Mouse (Mus musculus) heart, postnatal 14 days (tissue): ENCODE data around the gene Pfkm. TPM values are rescaled to one million over a fixed set of nuclear protein-coding genes. Genes with fewer than 3 reads are reported as not detected.

ENCODE experiments used
- DNase-seq, 2 experiments: peaks; one replicate each; pipeline ENCODE4 v3.0.0; 2021 to 2022
- intact Hi-C: fragments of 180-260 bp; cut with DNase I; formaldehyde crosslinking; loops from one replicate; pipeline ENCODE4 v1.15.1; 2025
- total RNA-seq, 2 experiments: library from RNA; stranded (reverse); gene quantifications; 2 replicates each; pipeline ENCODE4 v1.2.3; 2021

Gene Pfkm
- total RNA-seq, 2 experiments from 2014 or later: 739 to 748 TPM

DNA sequence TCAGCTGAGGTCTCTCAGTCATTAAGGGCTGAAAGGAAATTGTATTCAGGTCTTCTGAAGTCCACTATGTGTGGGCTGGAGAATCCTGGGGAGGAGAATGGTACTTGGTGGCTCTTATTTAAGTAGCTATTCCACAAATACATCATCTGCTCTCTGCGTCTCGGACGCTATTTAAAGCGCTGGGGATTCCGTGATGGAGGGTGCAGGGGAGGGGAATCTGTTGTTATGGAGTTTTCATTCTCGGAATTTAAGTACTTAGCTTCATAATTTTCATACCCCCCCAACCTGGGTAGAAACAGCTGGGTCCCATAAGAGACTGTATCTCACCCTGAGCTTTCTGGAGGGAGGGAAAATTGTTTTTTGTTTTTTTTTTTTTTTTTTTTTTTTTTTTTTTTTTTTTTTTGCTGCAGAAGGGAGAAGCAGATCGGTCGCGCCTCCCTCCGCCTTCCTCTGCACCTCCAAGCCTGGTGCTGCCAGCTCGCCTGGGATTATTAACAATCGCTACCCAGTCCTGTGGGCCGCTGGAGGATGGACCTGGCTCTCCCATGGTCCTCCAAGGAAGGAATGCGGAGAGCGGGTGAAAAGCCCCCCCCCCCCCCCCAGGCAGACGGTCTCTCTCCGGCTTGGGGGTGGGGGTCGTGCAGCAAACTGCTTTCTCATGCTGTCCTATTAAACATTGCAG lies 74.7 kb downstream of the Pfkm start, which contains the start of gene Ccdc184:
Ccdc184 (plus strand) TSS at position 196 of the 682 bp plus-strand sequence.
- DNase-seq: no peak
- intact Hi-C loops: no loop called here

DNA sequence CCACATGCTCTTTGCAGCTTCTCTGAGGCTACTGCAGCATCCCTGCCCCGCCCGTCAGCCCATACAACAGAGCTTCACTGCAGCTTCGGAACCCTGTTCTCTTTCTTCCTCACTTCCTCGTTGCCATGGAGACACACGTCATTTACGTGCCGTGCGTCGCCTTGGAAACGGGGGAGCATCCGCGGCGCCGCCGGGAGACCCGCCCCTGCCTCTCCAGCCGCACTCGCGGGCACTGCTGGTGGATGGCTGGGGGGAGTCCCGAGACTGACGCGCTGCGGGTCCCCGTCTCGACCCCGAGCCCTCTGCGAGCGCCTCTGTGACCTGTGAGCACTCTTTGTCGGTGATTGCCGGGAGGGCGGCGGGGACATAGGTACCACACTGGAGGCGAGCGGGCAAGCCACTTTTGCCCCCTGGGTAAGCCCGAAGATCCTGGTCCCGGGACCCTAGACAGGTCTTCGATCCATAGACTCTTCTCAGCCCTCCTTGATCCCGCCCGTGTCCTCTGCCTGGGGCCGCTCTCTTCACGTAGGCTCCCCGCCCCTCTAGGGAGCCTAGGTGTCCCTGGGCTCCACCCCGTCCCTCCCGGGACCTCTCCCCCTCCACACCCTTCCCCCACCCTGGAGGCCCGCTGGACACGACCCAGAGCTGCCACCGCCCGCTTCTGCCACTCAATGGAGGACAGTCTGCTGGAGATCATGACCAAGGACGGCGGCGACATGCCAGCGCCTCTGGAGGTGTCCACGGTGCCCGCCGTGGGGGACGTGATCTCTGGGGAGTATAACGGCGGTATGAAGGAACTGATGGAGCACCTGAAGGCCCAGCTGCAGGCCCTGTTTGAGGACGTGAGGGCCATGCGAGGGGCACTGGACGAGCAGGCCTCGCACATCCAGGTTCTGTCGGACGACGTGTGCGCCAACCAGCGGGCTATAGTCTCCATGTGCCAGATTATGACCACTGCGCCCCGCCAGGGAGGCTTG lies 75.5 kb downstream of the Pfkm start:
- DNase-seq: peak; percentile 64 to 75
- intact Hi-C loops: no loop called here

DNA sequence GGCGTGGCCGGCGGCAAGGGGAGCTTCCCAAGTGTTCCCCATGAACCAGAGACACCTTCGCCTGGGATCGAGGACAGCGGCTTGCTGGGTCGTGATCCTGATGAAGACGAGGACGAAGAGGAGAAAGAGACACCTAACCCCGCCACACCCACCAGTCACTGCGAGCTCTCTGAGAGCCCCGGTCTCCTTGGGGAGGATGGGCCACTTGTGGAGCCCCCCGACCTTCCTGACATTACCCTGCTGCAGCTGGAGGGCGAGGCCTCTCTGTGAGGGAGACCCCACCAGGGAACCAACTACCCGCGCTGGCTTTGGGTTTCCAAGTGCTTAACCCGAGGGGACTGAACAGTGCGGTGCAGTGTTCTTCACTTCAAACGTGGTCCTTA lies 76.2 kb downstream of the Pfkm start:
- no peak for DNase-seq
- intact Hi-C loops: no loop called here

DNA sequence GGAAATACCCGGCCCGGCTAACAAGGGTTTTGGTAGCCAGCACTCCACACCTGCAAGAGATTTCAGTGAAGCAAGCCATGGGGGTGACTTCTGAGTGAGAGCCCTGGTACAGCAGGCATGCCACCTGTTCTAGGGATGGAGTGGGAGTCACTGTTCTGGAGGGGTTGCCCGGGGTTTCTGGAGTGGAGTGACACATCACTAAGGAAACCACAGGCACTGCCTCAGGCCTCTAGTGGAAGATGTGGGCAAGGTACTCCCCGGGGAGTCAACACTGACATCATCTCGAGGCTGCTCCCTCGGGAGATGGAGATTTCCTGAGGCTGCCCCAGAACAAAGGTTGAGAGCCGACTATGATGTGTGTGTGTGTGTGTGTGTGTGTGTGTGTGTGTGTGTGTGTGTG lies 78.0 kb downstream of the Pfkm start:
- DNase-seq: no peak
- intact Hi-C loops: loop anchor here (5.0 kb wide), 1 partner anchor 208 kb away; the partner anchor contains the start of gene Tmem106c

DNA sequence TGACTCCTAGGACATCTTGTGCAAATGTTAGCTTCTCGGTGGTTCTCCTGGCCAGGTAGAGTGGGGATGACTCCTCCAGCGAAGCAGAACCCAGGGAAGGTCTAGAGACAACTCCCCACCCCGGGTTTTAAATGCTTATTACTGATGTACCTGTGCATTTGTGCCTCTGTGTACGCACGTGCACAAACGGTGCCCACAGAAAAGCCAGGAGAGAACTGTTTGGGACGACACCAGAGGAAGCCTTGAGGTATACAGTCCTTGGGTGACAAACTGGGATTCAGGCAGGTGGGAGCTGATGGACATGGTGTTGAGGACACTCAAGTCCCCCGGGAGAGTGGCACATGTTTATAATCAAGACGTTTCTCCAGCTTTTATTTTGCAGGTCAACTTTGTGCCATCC lies 78.5 kb downstream of the Pfkm start:
- intact Hi-C loops: loop anchor here (5.0 kb wide), 1 partner anchor 209 kb away; the partner anchor contains the start of gene Tmem106c
- no peak for DNase-seq

DNA sequence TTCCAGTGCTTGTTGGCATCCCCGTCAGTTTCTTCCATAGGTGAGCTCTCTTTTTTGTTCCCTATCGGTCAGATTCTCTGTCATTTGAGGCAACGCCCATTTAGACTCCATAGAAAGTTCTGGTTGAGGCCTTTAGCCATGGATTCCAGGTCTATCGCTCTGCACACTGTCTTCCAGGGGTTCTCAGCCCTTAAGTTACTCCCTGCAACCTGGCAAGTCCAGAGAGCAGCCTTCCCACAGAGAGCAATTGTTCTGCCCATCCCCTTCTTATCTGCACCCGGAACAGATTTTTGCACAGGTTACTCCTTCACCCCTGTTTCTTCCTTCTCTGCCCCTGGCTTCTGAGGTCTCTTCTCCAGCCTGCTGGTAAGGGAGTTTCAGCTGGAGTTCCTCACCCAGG lies 79.7 kb downstream of the Pfkm start:
- intact Hi-C loops: loop anchor here (2.0 to 5.0 kb wide), 2 partner anchors 79 to 210 kb away; partner anchors contain the start of genes Pfkm, Senp1 and Tmem106c
- no peak for DNase-seq

DNA sequence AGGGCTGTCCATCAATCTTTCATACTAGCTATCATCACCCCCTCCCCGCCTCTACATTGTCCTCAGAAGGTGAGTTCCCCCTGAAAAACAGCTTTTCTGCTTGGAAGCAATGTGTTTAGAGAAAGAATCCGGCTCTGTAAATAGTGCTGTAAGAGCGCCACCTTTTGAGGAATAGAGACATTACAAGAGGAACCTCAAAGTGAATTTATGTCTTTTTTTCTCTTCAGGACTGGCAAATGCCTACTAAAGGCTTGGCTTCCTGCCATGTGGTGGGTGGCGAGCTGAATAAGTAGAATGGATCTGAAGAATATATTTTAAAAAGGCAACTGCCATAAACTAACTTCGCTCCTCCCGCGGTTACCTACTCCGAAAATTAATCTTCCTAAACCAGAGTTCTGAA lies 81.4 kb downstream of the Pfkm start:
- DNase-seq: no peak
- intact Hi-C loops: loop anchor here (2.0 to 5.0 kb wide), 2 partner anchors 81 to 212 kb away; partner anchors contain the start of genes Pfkm, Senp1 and Tmem106c

DNA sequence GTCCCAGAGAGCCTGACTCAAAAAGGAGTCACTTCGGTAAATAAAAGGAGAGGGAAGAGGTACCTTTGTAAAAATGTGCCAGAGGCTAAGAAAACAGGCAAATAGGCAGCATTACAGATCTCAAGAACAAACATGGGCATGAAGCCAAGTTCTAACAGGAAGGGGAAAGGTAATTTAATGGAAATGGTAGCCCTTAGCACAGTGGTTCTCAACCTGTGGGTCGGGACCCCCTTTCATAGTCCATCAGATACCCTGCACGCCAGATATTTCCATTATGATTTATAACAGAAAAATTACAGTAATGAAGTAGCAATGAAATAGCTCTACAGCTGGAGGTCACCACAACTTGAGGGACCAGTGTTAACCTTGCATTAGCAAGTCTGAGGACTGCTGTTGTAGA lies 84.9 kb downstream of the Pfkm start:
- intact Hi-C loops: no loop called here
- no peak for DNase-seq

DNA sequence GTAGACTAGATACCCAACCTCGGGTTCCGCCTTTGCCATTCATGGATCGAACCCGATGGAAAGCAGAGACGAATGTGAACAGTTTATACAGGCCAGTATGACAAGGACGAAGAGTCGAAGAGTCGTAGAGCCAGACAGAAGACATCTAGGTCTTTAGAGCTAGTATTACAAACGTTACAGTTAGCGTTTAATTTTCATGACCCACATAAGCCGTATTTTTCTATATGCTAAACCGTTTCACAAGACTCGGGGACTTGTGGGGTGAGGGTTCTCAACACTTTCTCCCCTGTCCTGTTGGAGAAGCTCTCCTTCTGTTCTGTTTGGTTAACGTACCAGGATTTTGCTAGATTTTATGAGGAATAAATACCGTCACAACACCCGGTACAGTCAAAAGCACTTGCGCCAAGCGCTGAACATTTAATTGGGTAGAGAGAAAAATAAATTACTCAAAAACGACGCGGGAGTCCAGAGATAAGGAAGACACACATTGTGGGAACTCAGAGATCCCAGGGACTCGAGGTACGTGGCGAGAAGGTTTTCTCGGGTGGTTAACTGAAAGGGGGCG lies 88.3 kb downstream of the Pfkm start:
- no peak for DNase-seq
- intact Hi-C loops: loop anchor here (2.0 to 10.0 kb wide), 3 partner anchors 210 to 322 kb away; no protein-coding TSS in a partner anchor

DNA sequence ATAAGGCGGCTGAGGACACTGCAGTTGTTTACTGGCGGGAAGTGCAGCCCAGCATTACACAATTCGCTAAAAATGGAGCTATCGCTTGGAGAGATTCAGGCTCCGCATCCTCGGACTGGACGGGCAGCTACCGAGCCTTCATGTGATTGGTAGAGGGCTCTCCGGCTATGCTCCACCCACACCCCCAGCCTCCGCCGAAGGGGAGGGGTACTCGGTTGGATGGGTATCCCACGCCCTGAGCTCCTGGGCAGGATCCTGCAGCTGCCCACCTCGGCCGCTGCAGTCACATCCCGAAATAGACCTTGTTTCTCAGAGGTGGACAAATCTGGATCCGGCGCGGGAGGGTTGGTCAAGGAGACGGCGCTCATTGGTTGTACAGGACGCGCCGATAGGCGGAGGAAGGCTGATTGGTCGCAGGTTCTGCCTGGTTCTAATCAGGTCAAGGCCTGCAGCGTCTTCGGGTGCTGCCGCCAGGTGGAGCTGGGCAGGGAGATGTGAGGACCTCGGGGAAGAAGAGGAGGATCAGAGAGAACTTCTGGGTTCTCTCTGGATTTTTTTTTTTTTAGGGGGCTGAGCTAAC lies 88.8 kb downstream of the Pfkm start:
- peak; percentile 91 to 95 for DNase-seq
- intact Hi-C loops: loop anchor here (2.0 to 10.0 kb wide), 3 partner anchors 210 to 321 kb away; no protein-coding TSS in a partner anchor

Other genes with a start within 250 kb of the Pfkm start
- gene Hdac7, start 248.1 kb upstream of the Pfkm start, total RNA-seq: 10 to 100 TPM; 45.9 to 52.5 TPM
- 1 to 10 TPM; 1.3 to 1.9 TPM for gene Vdr, start 182.0 kb upstream of the Pfkm start, total RNA-seq
- 10 to 100 TPM; 12.4 to 12.7 TPM for gene Tmem106c, start 128.4 kb upstream of the Pfkm start, total RNA-seq
- gene Col2a1, start 87.9 kb upstream of the Pfkm start, total RNA-seq: 1 to 10 TPM in 1 of 2 experiments, under 1 TPM in 1; 0.41 to 1.0 TPM
- 10 to 100 TPM; 12.9 to 13.7 TPM for gene Senp1, start 1.2 kb downstream of the Pfkm start, total RNA-seq
- 100 to 1,000 TPM in 1 of 2 experiments, 10 to 100 TPM in 1; 99.8 to 111 TPM for gene Asb8, start 73.0 kb downstream of the Pfkm start, total RNA-seq
- 1 to 10 TPM; 1.0 to 1.3 TPM for gene Ccdc184, start 74.6 kb downstream of the Pfkm start, total RNA-seq
- not detected for gene Olfr288, start 103.0 kb downstream of the Pfkm start, total RNA-seq
- gene Gm44579, start 128.4 kb downstream of the Pfkm start, total RNA-seq: not detected
- gene Olfr287, start 128.5 kb downstream of the Pfkm start, total RNA-seq: not detected
- not detected for gene Olfr286, start 141.9 kb downstream of the Pfkm start, total RNA-seq
- gene H1fnt, start 164.7 kb downstream of the Pfkm start, total RNA-seq: not detected
- gene Zfp641, start 203.6 kb downstream of the Pfkm start, total RNA-seq: 1 to 10 TPM; 5.8 to 6.3 TPM
- gene Olfr285, start 224.8 kb downstream of the Pfkm start, total RNA-seq: not detected
- not detected for gene Olfr284, start 248.4 kb downstream of the Pfkm start, total RNA-seq